Mouse (Mus musculus) lung, embryonic 14.5 days (tissue): Measurements from ENCODE around the gene Impdh2. TPM values are rescaled to one million over a fixed set of nuclear protein-coding genes. Genes with fewer than 3 reads are reported as not detected.

Experiments
- ATAC-seq: fragments of 200-750 bp; cut with Nextera tagmentation; 2 replicates; pipeline ENCODE4 v1.8.0; 2017; ENCODE audit warnings: mild to moderate bottlenecking, moderate TSS enrichment, moderate library complexity; ENCODE audit not compliant: insufficient read depth
- DNase-seq: peaks from one replicate; pipeline ENCODE4 v3.0.0-alpha.2; 2015
- H3K27ac ChIP-seq: fragments of 300-500 bp; sonication (generic); 2 replicates; pipeline ENCODE4 v1.5.1; 2014; ENCODE audit warnings: low read depth, mild to moderate bottlenecking, moderate library complexity
- H3K27me3 ChIP-seq: fragments of 300-500 bp; sonication (generic); 2 replicates; pipeline ENCODE4 v1.6.1; 2014; ENCODE audit warnings: low read length, control low read depth; ENCODE audit not compliant: insufficient read depth
- H3K36me3 ChIP-seq: fragments of 300-500 bp; sonication (generic); 2 replicates; pipeline ENCODE4 v1.6.1; 2014; ENCODE audit warnings: control low read depth; ENCODE audit not compliant: insufficient read depth
- H3K4me1 ChIP-seq: fragments of 300-500 bp; sonication (generic); 2 replicates; pipeline ENCODE4 v1.6.1; 2014; ENCODE audit warnings: antibody characterized with exemption, control low read depth; ENCODE audit not compliant: insufficient read depth
- H3K4me2 ChIP-seq: fragments of 300-500 bp; sonication (generic); 2 replicates; pipeline ENCODE4 v1.6.1; 2014; ENCODE audit warnings: mild to moderate bottlenecking
- H3K4me3 ChIP-seq: fragments of 300-500 bp; sonication (generic); 2 replicates; pipeline ENCODE4 v1.5.1; 2014; ENCODE audit warnings: low read depth, low read length
- H3K9ac ChIP-seq: fragments of 300-500 bp; sonication (generic); 2 replicates; pipeline ENCODE4 v1.6.1; 2014
- H3K9me3 ChIP-seq: fragments of 300-500 bp; sonication (generic); 2 replicates; pipeline ENCODE4 v1.6.1; 2016; ENCODE audit warnings: low read depth, low read length, control low read depth
- CTCF ChIP-seq: IDR thresholded peaks from 2 replicates; pipeline ENCODE4 v1.5.1; 2016; ENCODE audit warnings: antibody characterized with exemption, low read depth
- WGBS: fragments of 180-500 bp; shearing (Covaris S2); extraction: QIAGEN DNeasy Blood & Tissue Kit; methylation state at CpG from one replicate; pipeline ENCODE4 v1.1.7; 2014; 5-methylcytosine and 5-hydroxymethylcytosine counted together
- microRNA counts: library from miRNA; unstranded; fragments of <30 nt; microRNA quantifications from one replicate; lab custom pipeline; 2016
- microRNA-seq: library from miRNA; unstranded; fragments of <30 nt; microRNA quantifications from one replicate; pipeline ENCODE4, GENCODE M21; 2016; ENCODE audit warnings: borderline number of aligned reads
- polyA plus RNA-seq: library from polyadenylated mRNA; unstranded; fragments of >200 nt; fragmentation: Nextera tagmentation; extraction: Ambion mirVana; gene quantifications from 2 replicates; pipeline ENCODE4 v1.2.1, GENCODE M21; 2014

Impdh2 gene
- polyA plus RNA-seq, 1 experiment from 2014 or later: 202 TPM

- no peak overlapping the region for H3K27ac ChIP-seq
- no peak overlapping the region for H3K4me3 ChIP-seq
- no peaks in the 10 kb centered on the region for H3K9me3 ChIP-seq
- no peak overlapping the region for H3K9ac ChIP-seq
- H3K36me3 ChIP-seq: peaks cover 94% of the 10 kb centered on the region
- WGBS: 95% methylated on average over 10 of the region's 10 CpGs
- H3K4me2 ChIP-seq: no peak overlapping the region
- no peak for ATAC-seq
- DNase-seq: no peak
- H3K4me1 ChIP-seq: no peaks in the 10 kb centered on the region
- no peaks in the 10 kb centered on the region for H3K27me3 ChIP-seq
- no peak for TF ChIP-seq CTCF
Observed at GRCm38 (mm10) chr9:108611488-108611887, 51.4 kb downstream of the Impdh2 start.

MicroRNAs within 50 kb of the gene (microRNA counts, 519-probe panel; counts per million panel counts)
- microRNA mmu-miR-191 (lab: Ali Mortazavi, UCI) (3,092 counts per million, percentile 59 among the panel's probes with 10 or more counts), microRNA mmu-miR-425 (lab: Ali Mortazavi, UCI) (2,711 counts per million, percentile 50 among the panel's probes with 10 or more counts)

Small RNAs within 50 kb of the gene (microRNA-seq; reads per million reads assigned to microRNA genes)
- gene Gm24083: not detected
- gene Mir191: not detected
- gene Mir425: 2,616 reads per million, percentile 82 among the genes with 10 or more reads in this experiment

Other genes starting within 250 kb of the Impdh2 start
- 617 and 664 TPM in 2 replicates for gene Gpx1, start 221.4 kb upstream of the Impdh2 start, polyA plus RNA-seq
- 110 and 113 TPM in 2 replicates for gene Usp4, start 212.4 kb upstream of the Impdh2 start, polyA plus RNA-seq
- gene 1700102P08Rik, start 167.5 kb upstream of the Impdh2 start, polyA plus RNA-seq: 0.78 and 1.1 TPM in 2 replicates
- 3.0 and 4.1 TPM in 2 replicates for gene Ccdc36, start 131.8 kb upstream of the Impdh2 start, polyA plus RNA-seq
- gene BC048562, start 123.8 kb upstream of the Impdh2 start, polyA plus RNA-seq: not detected in 2 replicates
- 46.7 and 46.9 TPM in 2 replicates for gene Ccdc71, start 99.8 kb upstream of the Impdh2 start, polyA plus RNA-seq
- gene Klhdc8b, start 98.7 kb upstream of the Impdh2 start, polyA plus RNA-seq: 46.4 and 46.7 TPM in 2 replicates
- 47.9 and 48.6 TPM in 2 replicates for gene Lamb2, start 80.5 kb upstream of the Impdh2 start, polyA plus RNA-seq
- gene Usp19, start 69.7 kb upstream of the Impdh2 start, polyA plus RNA-seq: 56.9 and 63.3 TPM in 2 replicates
- gene Qars, start 52.6 kb upstream of the Impdh2 start, polyA plus RNA-seq: 97.1 and 97.7 TPM in 2 replicates
- gene Qrich1, start 43.5 kb upstream of the Impdh2 start, polyA plus RNA-seq: 139 and 145 TPM in 2 replicates
- 39.7 and 46.9 TPM in 2 replicates for gene Ndufaf3, start 7.1 kb downstream of the Impdh2 start, polyA plus RNA-seq
- 112 and 127 TPM in 2 replicates for gene Dalrd3, start 9.6 kb downstream of the Impdh2 start, polyA plus RNA-seq
- gene Wdr6, start 18.5 kb downstream of the Impdh2 start, polyA plus RNA-seq: 106 and 117 TPM in 2 replicates
- 5.7 and 6.1 TPM in 2 replicates for gene P4htm, start 37.4 kb downstream of the Impdh2 start, polyA plus RNA-seq
- gene Arih2, start 89.1 kb downstream of the Impdh2 start, polyA plus RNA-seq: 41.6 and 44.9 TPM in 2 replicates
- 27.6 and 29.6 TPM in 2 replicates for gene Slc25a20, start 101.8 kb downstream of the Impdh2 start, polyA plus RNA-seq
- gene Prkar2a, start 129.0 kb downstream of the Impdh2 start, polyA plus RNA-seq: 35.0 and 38.1 TPM in 2 replicates
- 88.1 and 90.4 TPM in 2 replicates for gene Ip6k2, start 223.5 kb downstream of the Impdh2 start, polyA plus RNA-seq
- gene Nckipsd, start 248.1 kb downstream of the Impdh2 start, polyA plus RNA-seq: 11.3 and 14.4 TPM in 2 replicates